Mouse (Mus musculus): ENCODE results near the gene Helz. TPM values are rescaled to one million over a fixed set of nuclear protein-coding genes. Genes with fewer than 3 reads are reported as not detected.
A peak's percentile ranks its signal among the peaks of the same experiment; 100 is the strongest.

The Helz gene
- polyA plus RNA-seq, 1 experiment from 2014 or later, result 7.1 TPM

GRCm38 (mm10) chr11:107647330-107647729, 99.6 kb downstream of the Helz start:
- H3K9ac ChIP-seq (ENCODE audit: low read depth, low read length), result no peak overlapping the region
- H3K4me3 ChIP-seq (ENCODE audit: low read depth, low read length), result no peak overlapping the region
- no peak overlapping the region for H3K27ac ChIP-seq (ENCODE audit: low read length)
- no peaks in the 10 kb centered on the region for H3K4me1 ChIP-seq (ENCODE audit: control insufficient read depth, low read depth, low read length)
- H3K4me2 ChIP-seq (ENCODE audit: low read depth, low read length), result no peak overlapping the region
- no peaks in the 10 kb centered on the region for H3K27me3 ChIP-seq (ENCODE audit: control insufficient read depth, insufficient read depth, low read depth, low read length)
- no peaks in the 10 kb centered on the region; the same call in none of the 2 replicates for H3K36me3 ChIP-seq (ENCODE audit: control insufficient read depth, insufficient read depth)
- 23% methylated on average over 3 of the region's 3 CpGs for whole genome bisulfite sequencing (ENCODE audit: insufficient replicate concordance)
- ATAC-seq (ENCODE audit: low read depth), result peak; percentile 32; the same call in 1 of the 2 replicates
- H3K9me3 ChIP-seq (replicated peaks; ENCODE audit: control insufficient read depth, low read length), result no peaks in the 10 kb centered on the region

GRCm38 (mm10) chr11:107648668-107649067, 100.9 kb downstream of the Helz start:
- H3K27ac ChIP-seq (ENCODE audit: low read length), result no peak overlapping the region
- H3K4me2 ChIP-seq (ENCODE audit: low read depth, low read length), result no peak overlapping the region
- no peak overlapping the region for H3K4me3 ChIP-seq (ENCODE audit: low read depth, low read length)
- no peaks in the 10 kb centered on the region for H3K9me3 ChIP-seq (replicated peaks; ENCODE audit: control insufficient read depth, low read length)
- no peak overlapping the region for H3K9ac ChIP-seq (ENCODE audit: low read depth, low read length)
- H3K36me3 ChIP-seq (ENCODE audit: control insufficient read depth, insufficient read depth), result no peaks in the 10 kb centered on the region; the same call in none of the 2 replicates
- 75% methylated on average over 4 of the region's 4 CpGs for WGBS (ENCODE audit: insufficient replicate concordance)
- no peaks in the 10 kb centered on the region for H3K27me3 ChIP-seq (ENCODE audit: control insufficient read depth, insufficient read depth, low read depth, low read length)
- H3K4me1 ChIP-seq (ENCODE audit: control insufficient read depth, low read depth, low read length), result no peaks in the 10 kb centered on the region
- no peak for ATAC-seq (ENCODE audit: low read depth)

GRCm38 (mm10) chr11:107649458-107649857, 101.7 kb downstream of the Helz start:
- H3K4me2 ChIP-seq (ENCODE audit: low read depth, low read length), result no peak overlapping the region
- H3K4me1 ChIP-seq (ENCODE audit: control insufficient read depth, low read depth, low read length), result no peaks in the 10 kb centered on the region
- no peaks in the 10 kb centered on the region for H3K9me3 ChIP-seq (replicated peaks; ENCODE audit: control insufficient read depth, low read length)
- H3K27me3 ChIP-seq (ENCODE audit: control insufficient read depth, insufficient read depth, low read depth, low read length), result no peaks in the 10 kb centered on the region
- no peak overlapping the region for H3K4me3 ChIP-seq (ENCODE audit: low read depth, low read length)
- no peak for ATAC-seq (ENCODE audit: low read depth)
- no peak overlapping the region for H3K9ac ChIP-seq (ENCODE audit: low read depth, low read length)
- 90% methylated on average over 14 of the region's 14 CpGs for WGBS (ENCODE audit: insufficient replicate concordance)
- no peaks in the 10 kb centered on the region; the same call in none of the 2 replicates for H3K36me3 ChIP-seq (ENCODE audit: control insufficient read depth, insufficient read depth)
- H3K27ac ChIP-seq (ENCODE audit: low read length), result no peak overlapping the region

- 73% methylated on average over 6 of the region's 6 CpGs for WGBS (ENCODE audit: insufficient replicate concordance)
- H3K4me1 ChIP-seq (ENCODE audit: control insufficient read depth, low read depth, low read length), result no peaks in the 10 kb centered on the region
- H3K27me3 ChIP-seq (ENCODE audit: control insufficient read depth, insufficient read depth, low read depth, low read length), result no peaks in the 10 kb centered on the region
- no peaks in the 10 kb centered on the region; the same call in none of the 2 replicates for H3K36me3 ChIP-seq (ENCODE audit: control insufficient read depth, insufficient read depth)
- H3K27ac ChIP-seq (ENCODE audit: low read length), result no peak overlapping the region
- ATAC-seq (ENCODE audit: low read depth), result no peak
- H3K9me3 ChIP-seq (replicated peaks; ENCODE audit: control insufficient read depth, low read length), result no peaks in the 10 kb centered on the region
- no peak overlapping the region for H3K4me2 ChIP-seq (ENCODE audit: low read depth, low read length)
- H3K4me3 ChIP-seq (ENCODE audit: low read depth, low read length), result no peak overlapping the region
- no peak overlapping the region for H3K9ac ChIP-seq (ENCODE audit: low read depth, low read length)
Observed at GRCm38 (mm10) chr11:107650422-107651051, 102.8 kb downstream of the Helz start.

- WGBS (ENCODE audit: insufficient replicate concordance), result 74% methylated on average over 7 of the region's 7 CpGs
- no peak for ATAC-seq (ENCODE audit: low read depth)
- Histone ChIP-seq H3K36me3 (ENCODE audit: control insufficient read depth, insufficient read depth) (peaks cover 3% of the 10 kb centered on the region), H3K27ac (ENCODE audit: low read length) (no peak overlapping the region), H3K27me3 (ENCODE audit: control insufficient read depth, insufficient read depth, low read depth, low read length) (no peaks in the 10 kb centered on the region), H3K9ac (ENCODE audit: low read depth, low read length) (no peak overlapping the region), H3K4me3 (ENCODE audit: low read depth, low read length) (no peak overlapping the region), H3K9me3 (replicated peaks; ENCODE audit: control insufficient read depth, low read length) (no peaks in the 10 kb centered on the region), H3K4me1 (ENCODE audit: control insufficient read depth, low read depth, low read length) (no peaks in the 10 kb centered on the region), H3K4me2 (ENCODE audit: low read depth, low read length) (no peak overlapping the region)
Observed at GRCm38 (mm10) chr11:107651391-107651790, 103.7 kb downstream of the Helz start.

GRCm38 (mm10) chr11:107652137-107652536, 104.4 kb downstream of the Helz start:
- Histone ChIP-seq H3K4me3 (ENCODE audit: low read depth, low read length) (no peak overlapping the region), H3K4me2 (ENCODE audit: low read depth, low read length) (no peak overlapping the region), H3K4me1 (ENCODE audit: control insufficient read depth, low read depth, low read length) (no peaks in the 10 kb centered on the region), H3K36me3 (ENCODE audit: control insufficient read depth, insufficient read depth) (peaks cover 3% of the 10 kb centered on the region), H3K9ac (ENCODE audit: low read depth, low read length) (no peak overlapping the region), H3K27ac (ENCODE audit: low read length) (no peak overlapping the region), H3K9me3 (replicated peaks; ENCODE audit: control insufficient read depth, low read length) (no peaks in the 10 kb centered on the region), H3K27me3 (ENCODE audit: control insufficient read depth, insufficient read depth, low read depth, low read length) (no peaks in the 10 kb centered on the region)
- no peak for ATAC-seq (ENCODE audit: low read depth)
- WGBS (ENCODE audit: insufficient replicate concordance), result 78% methylated on average over 8 of the region's 8 CpGs

- H3K4me3 ChIP-seq (ENCODE audit: low read depth, low read length), result no peak overlapping the region
- no peaks in the 10 kb centered on the region for H3K4me1 ChIP-seq (ENCODE audit: control insufficient read depth, low read depth, low read length)
- peaks cover 3% of the 10 kb centered on the region; the same call in 1 of the 2 replicates for H3K36me3 ChIP-seq (ENCODE audit: control insufficient read depth, insufficient read depth)
- H3K27me3 ChIP-seq (ENCODE audit: control insufficient read depth, insufficient read depth, low read depth, low read length), result no peaks in the 10 kb centered on the region
- H3K9ac ChIP-seq (ENCODE audit: low read depth, low read length), result no peak overlapping the region
- WGBS (ENCODE audit: insufficient replicate concordance), result 87% methylated on average over 4 of the region's 4 CpGs
- H3K4me2 ChIP-seq (ENCODE audit: low read depth, low read length), result no peak overlapping the region
- ATAC-seq (ENCODE audit: low read depth), result no peak
- no peak overlapping the region for H3K27ac ChIP-seq (ENCODE audit: low read length)
- H3K9me3 ChIP-seq (replicated peaks; ENCODE audit: control insufficient read depth, low read length), result no peaks in the 10 kb centered on the region
Observed at GRCm38 (mm10) chr11:107655538-107655937, 107.8 kb downstream of the Helz start.

- no peaks in the 10 kb centered on the region for H3K27me3 ChIP-seq (ENCODE audit: control insufficient read depth, insufficient read depth, low read depth, low read length)
- H3K4me3 ChIP-seq (ENCODE audit: low read depth, low read length), result no peak overlapping the region
- no peak overlapping the region for H3K27ac ChIP-seq (ENCODE audit: low read length)
- peaks cover 4% of the 10 kb centered on the region for H3K36me3 ChIP-seq (ENCODE audit: control insufficient read depth, insufficient read depth)
- no peak overlapping the region for H3K4me2 ChIP-seq (ENCODE audit: low read depth, low read length)
- H3K9me3 ChIP-seq (replicated peaks; ENCODE audit: control insufficient read depth, low read length), result no peaks in the 10 kb centered on the region
- ATAC-seq (ENCODE audit: low read depth), result no peak
- WGBS (ENCODE audit: insufficient replicate concordance), result 78% methylated on average over 5 of the region's 5 CpGs
- no peak overlapping the region for H3K9ac ChIP-seq (ENCODE audit: low read depth, low read length)
- no peaks in the 10 kb centered on the region for H3K4me1 ChIP-seq (ENCODE audit: control insufficient read depth, low read depth, low read length)
Observed at GRCm38 (mm10) chr11:107657117-107657516, 109.4 kb downstream of the Helz start.

GRCm38 (mm10) chr11:107660452-107660851, 112.7 kb downstream of the Helz start:
- Histone ChIP-seq H3K4me2 (ENCODE audit: low read depth, low read length) (no peak overlapping the region), H3K9me3 (replicated peaks; ENCODE audit: control insufficient read depth, low read length) (no peaks in the 10 kb centered on the region), H3K4me3 (ENCODE audit: low read depth, low read length) (no peak overlapping the region), H3K27me3 (ENCODE audit: control insufficient read depth, insufficient read depth, low read depth, low read length) (no peaks in the 10 kb centered on the region), H3K9ac (ENCODE audit: low read depth, low read length) (no peak overlapping the region), H3K4me1 (ENCODE audit: control insufficient read depth, low read depth, low read length) (no peaks in the 10 kb centered on the region), H3K36me3 (ENCODE audit: control insufficient read depth, insufficient read depth) (peaks cover 15% of the 10 kb centered on the region), H3K27ac (ENCODE audit: low read length) (no peak overlapping the region)
- 80% methylated on average over 4 of the region's 4 CpGs for WGBS (ENCODE audit: insufficient replicate concordance)
- no peak for ATAC-seq (ENCODE audit: low read depth)
